Comparison of ENCODE assay signal across 10 mouse cellular contexts in the genomic region with DNA sequence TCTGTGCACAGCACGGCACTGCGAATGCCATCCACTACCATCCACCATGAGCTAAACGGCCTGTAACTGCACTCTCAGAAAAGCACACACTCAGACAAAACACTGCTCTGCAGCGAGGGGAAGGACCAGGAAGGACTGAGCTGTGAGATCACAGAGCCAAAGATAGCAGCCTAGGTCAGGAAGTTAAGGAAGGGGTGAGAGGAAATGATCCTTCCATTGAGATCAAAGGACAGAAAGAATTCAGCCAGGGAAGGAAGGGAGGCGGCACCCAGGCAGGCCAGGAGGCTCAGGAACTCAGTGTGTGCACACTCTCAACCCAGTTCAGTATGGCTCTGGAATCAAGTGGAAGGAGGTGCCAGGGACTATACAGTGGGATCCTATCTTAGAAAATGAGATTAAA. TPM values are rescaled to one million over a fixed set of nuclear protein-coding genes. Genes with fewer than 3 reads are reported as not detected.
A peak's percentile ranks its signal among the peaks of the same experiment; 100 is the strongest.
DNase-seq lines count a peak whose midpoint lies in the region; ATAC-seq and TF ChIP-seq lines count a peak whose summit lies in the region.
"Had no signal": no experiment of that assay in that cellular context is flagged by ENCODE, and none has a peak within 500 bp of the region (broad histone marks: within the 10 kb centered on the region; RNA-seq: fewer than 3 reads in every experiment).

No protein-coding gene starts in this region.

- peak overlapping the region; percentile 13; the same call in 1 of the 2 replicates for H3K27ac ChIP-seq in hindbrain, embryonic 10.5 days
- H3K27ac ChIP-seq in hindbrain, embryonic 14.5 days = no peak overlapping the region
- H3K27ac ChIP-seq in heart, adult 2 months = peak overlapping the region; percentile 78
- no peak overlapping the region for H3K27ac ChIP-seq in kidney, embryonic 14.5 days (ENCODE audit: low read depth, low read length)
- H3K27ac ChIP-seq: embryonic facial prominence, embryonic 12.5 days; neural tube, embryonic 12.5 days had no signal

- H3K4me2 ChIP-seq in hindbrain, embryonic 14.5 days (replicated peaks) = no peak overlapping the region
- no peak overlapping the region for H3K4me2 ChIP-seq in kidney, embryonic 14.5 days (replicated peaks; ENCODE audit: low read depth, low read length)
- H3K4me2 ChIP-seq: embryonic facial prominence, embryonic 12.5 days; neural tube, embryonic 12.5 days had no signal

- intact Hi-C loops in heart, adult 2 months (cut with DNase I) = no loop called here

- peaks cover 6% of the 10 kb centered on the region for H3K9me3 ChIP-seq in hindbrain, embryonic 10.5 days
- H3K9me3 ChIP-seq in hindbrain, embryonic 14.5 days (ENCODE audit: control insufficient read depth, low read length) = peaks cover 8% of the 10 kb centered on the region
- peaks cover 6% of the 10 kb centered on the region; the same call in 1 of the 2 replicates for H3K9me3 ChIP-seq in kidney, embryonic 14.5 days (ENCODE audit: control insufficient read depth, low read length)

- H3K27me3 ChIP-seq in hindbrain, embryonic 10.5 days (ENCODE audit: insufficient read depth, poor library complexity, severe bottlenecking) = no peaks in the 10 kb centered on the region
- H3K27me3 ChIP-seq in hindbrain, embryonic 14.5 days (ENCODE audit: control insufficient read depth, insufficient read depth, low read length) = no peaks in the 10 kb centered on the region
- H3K27me3 ChIP-seq in heart, adult 2 months (ENCODE audit: control insufficient read depth, insufficient read depth, low read length) = no peaks in the 10 kb centered on the region
- no peaks in the 10 kb centered on the region for H3K27me3 ChIP-seq in kidney, embryonic 14.5 days (ENCODE audit: control insufficient read depth, insufficient read depth, low read length)
- H3K27me3 ChIP-seq: embryonic facial prominence, embryonic 12.5 days; neural tube, embryonic 12.5 days had no signal

- 0 out of 2 replicates have a peak, but pooled peaks cover 5% of the 10 kb centered on the region for H3K36me3 ChIP-seq in hindbrain, embryonic 10.5 days
- H3K36me3 ChIP-seq in hindbrain, embryonic 14.5 days (replicated peaks; ENCODE audit: control insufficient read depth, insufficient read depth) = no peaks in the 10 kb centered on the region
- H3K36me3 ChIP-seq in heart, adult 2 months (ENCODE audit: control insufficient read depth, insufficient read depth, low read length) = no peaks in the 10 kb centered on the region
- H3K36me3 ChIP-seq in kidney, embryonic 14.5 days (ENCODE audit: control insufficient read depth, insufficient read depth, low read length) = no peaks in the 10 kb centered on the region
- H3K36me3 ChIP-seq: embryonic facial prominence, embryonic 12.5 days had no signal

- peak; percentile 44; the same call in 1 of the 2 replicates for TF ChIP-seq POLR2A in heart, adult 2 months (IDR thresholded peaks at IDR 0.05; ENCODE audit: insufficient read depth, low read depth, low read length)

- TF ChIP-seq CTCF in heart, adult 2 months (IDR thresholded peaks at IDR 0.05) = no peak

- H3K9ac ChIP-seq in hindbrain, embryonic 14.5 days = no peak overlapping the region
- H3K9ac ChIP-seq in heart, adult 2 months (ENCODE audit: low read depth, low read length) = no peak overlapping the region
- 0 out of 2 replicates have a peak overlapping the region, but pooled peaks have one; percentile 12 for H3K9ac ChIP-seq in kidney, embryonic 14.5 days (ENCODE audit: low read depth, low read length)
- H3K9ac ChIP-seq: embryonic facial prominence, embryonic 12.5 days; neural tube, embryonic 12.5 days had no signal

- H3K4me1 ChIP-seq in hindbrain, embryonic 10.5 days (replicated peaks) = peaks cover 7% of the 10 kb centered on the region
- no peaks in the 10 kb centered on the region for H3K4me1 ChIP-seq in hindbrain, embryonic 14.5 days (replicated peaks; ENCODE audit: control insufficient read depth, insufficient read depth, low read length)
- H3K4me1 ChIP-seq in heart, adult 2 months (ENCODE audit: control insufficient read depth, insufficient read depth, low read length) = peaks cover 6% of the 10 kb centered on the region
- no peaks in the 10 kb centered on the region for H3K4me1 ChIP-seq in kidney, embryonic 14.5 days (ENCODE audit: control insufficient read depth, insufficient read depth, low read length)
- H3K4me1 ChIP-seq: embryonic facial prominence, embryonic 12.5 days; neural tube, embryonic 12.5 days had no signal

- peak; percentile 67; the same call in 1 of the 2 replicates for TF ChIP-seq EP300 in heart, adult 2 months (IDR thresholded peaks at IDR 0.05; ENCODE audit: insufficient read depth, low read depth, low read length)

- no peak overlapping the region for H3K4me3 ChIP-seq in hindbrain, embryonic 10.5 days
- no peak overlapping the region for H3K4me3 ChIP-seq in hindbrain, embryonic 14.5 days (replicated peaks; ENCODE audit: low read length)
- H3K4me3 ChIP-seq in heart, adult 2 months = no peak overlapping the region
- no peak overlapping the region for H3K4me3 ChIP-seq in kidney, embryonic 14.5 days (ENCODE audit: low read length)
- H3K4me3 ChIP-seq: embryonic facial prominence, embryonic 12.5 days; neural tube, embryonic 12.5 days had no signal

- DNase-seq in hindbrain, embryonic 10.5 days (ENCODE audit: low spot score) = no peak
- DNase-seq in hindbrain, embryonic 14.5 days (ENCODE audit: low spot score) = no peak
- peak in 1 of 2 experiments; percentile 63 for DNase-seq in heart, adult 2 months
- DNase-seq in naive thymus-derived CD4-positive, alpha-beta T cell, adult 2 months (ENCODE audit: low read depth) = peak; percentile 10
- no peak for DNase-seq in cerebellum, postnatal 10 days
- no peak for DNase-seq in MN1 (ENCODE audit: low spot score)
- DNase-seq in ovary, postnatal 10 days (ENCODE audit: low spot score) = no peak

- ATAC-seq in hindbrain, embryonic 14.5 days (ENCODE audit: low FRiP score) = no peak
- no peak for ATAC-seq in kidney, embryonic 14.5 days (ENCODE audit: low FRiP score, low TSS enrichment)

- H3K79me2 ChIP-seq in heart, adult 2 months (replicated peaks; ENCODE audit: control insufficient read depth, insufficient read depth, low read length) = peaks cover 2% of the 10 kb centered on the region

- WGBS in hindbrain, embryonic 10.5 days = 59% methylated on average over 5 of the region's 5 CpGs
- WGBS in hindbrain, embryonic 14.5 days = 66% methylated on average over 5 of the region's 5 CpGs
- WGBS in heart, adult 2 months = 15% methylated on average over 5 of the region's 5 CpGs
- WGBS in kidney, embryonic 14.5 days = 23% methylated on average over 5 of the region's 5 CpGs

RNA-seq across cellular contexts. Expression of gene Afg1l, which starts 14.1 kb away (rescaled TPM):
- polyA plus RNA-seq in hindbrain, embryonic 10.5 days (2016; fragmentation: Nextera tagmentation; extraction: Ambion mirVana) = 4.6 and 4.8 TPM in 2 replicates
- polyA plus RNA-seq in hindbrain, embryonic 14.5 days (2014; fragmentation: Nextera tagmentation; extraction: Ambion mirVana) = 8.4 and 9.6 TPM in 2 replicates
- total RNA-seq in heart, adult 2 months (2021) = 10 to 100 TPM; 28.6 to 31.3 TPM
- polyA plus RNA-seq in heart, adult 2 months (2012; rRNA removed) = 22.3 and 36.8 TPM in 2 replicates
- polyA plus RNA-seq in kidney, embryonic 14.5 days (2014; fragmentation: Nextera tagmentation; extraction: Ambion mirVana) = 5.9 and 8.1 TPM in 2 replicates

RNA-seq across cellular contexts. Expression of gene Snx3, which starts 37.6 kb away (rescaled TPM):
- 235 and 242 TPM in 2 replicates for polyA plus RNA-seq in hindbrain, embryonic 10.5 days (2016; fragmentation: Nextera tagmentation; extraction: Ambion mirVana)
- 296 and 302 TPM in 2 replicates for polyA plus RNA-seq in hindbrain, embryonic 14.5 days (2014; fragmentation: Nextera tagmentation; extraction: Ambion mirVana)
- 100 to 1,000 TPM; 164 to 179 TPM for total RNA-seq in heart, adult 2 months (2021)
- 258 and 403 TPM in 2 replicates for polyA plus RNA-seq in heart, adult 2 months (2012; rRNA removed)
- 278 and 302 TPM in 2 replicates for polyA plus RNA-seq in kidney, embryonic 14.5 days (2014; fragmentation: Nextera tagmentation; extraction: Ambion mirVana)

Comparison
In these comparisons a context has a peak if more than half of its experiments do, and no peak if none do; other contexts are left out.
1. H3K27ac ChIP-seq: peak in hindbrain, embryonic 10.5 days (single experiment) and heart, adult 2 months (single experiment); none in hindbrain, embryonic 14.5 days (single experiment) and kidney, embryonic 14.5 days (single experiment).